Mouse (Mus musculus) mouse trophoblast stem cell (cell line): ENCODE measurements at regions not wholly inside any gene's neighbourhood (a gene's known extent, or its start where the extent isn't known, plus 50 kb on each side); places are given as distances from the start of the nearest gene placed in this dataset.

Experiments
- in situ Hi-C, 2 experiments: fragments of 300-500 bp; cut with MseI, MboI; formaldehyde crosslinking; loops; 2 replicates in 1 of 2; 3 replicates in 1 of 2; pipeline ENCODE4 v1.15.1; 2025

DNA sequence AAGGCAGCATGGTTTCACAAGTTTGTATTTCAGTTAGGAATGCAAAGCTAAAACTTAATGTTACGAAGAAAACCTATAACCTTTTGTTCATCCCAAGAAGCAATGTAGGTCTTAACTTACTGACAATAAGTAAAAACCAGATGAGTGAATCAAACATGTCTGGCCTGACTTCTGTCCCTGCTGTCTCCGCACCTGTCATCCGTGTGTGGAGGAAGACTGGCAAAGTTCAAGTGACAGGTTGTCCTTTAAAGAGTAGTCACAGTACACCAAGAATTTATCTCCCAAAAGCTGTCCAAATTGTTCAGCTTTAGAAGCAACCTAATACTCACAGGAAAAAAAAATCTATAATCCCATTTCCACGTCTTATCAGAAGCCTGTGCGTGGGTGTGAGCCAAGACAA is 146.3 kb upstream of the Gm10181 start:
- in situ Hi-C loops, result loop anchor here in 1 of 2 experiments (10.0 kb wide), 1 partner anchor 168 kb away; the partner anchor contains the start of gene Tbx20

DNA sequence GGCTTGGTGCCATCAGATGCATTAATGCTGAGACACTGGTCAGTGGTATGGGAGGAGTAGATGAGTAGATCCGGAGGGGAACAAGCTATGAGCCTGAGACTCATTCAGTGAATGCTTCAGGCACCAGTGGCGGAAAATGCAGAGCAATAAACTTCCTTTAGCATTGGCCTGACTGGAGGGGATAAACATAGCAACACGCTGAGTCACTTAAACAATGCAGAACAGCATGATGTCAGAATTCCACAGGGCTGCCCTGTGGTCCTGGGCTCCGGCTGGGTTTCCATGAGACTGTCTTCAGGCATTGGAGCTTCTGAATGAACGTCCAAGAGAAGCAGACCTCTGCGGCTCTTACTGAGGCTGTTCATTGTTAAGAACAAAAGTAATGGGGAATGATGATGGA is 145.4 kb upstream of the Gm10181 start:
- in situ Hi-C loops, result loop anchor here in 1 of 2 experiments (10.0 kb wide), 1 partner anchor 169 kb away; the partner anchor contains the start of gene Tbx20

- in situ Hi-C loops, result no loop called here
These were observed 136.7 kb upstream of the Gm10181 start for GRCm38 (mm10) chr9:24952516-24952915.

DNA sequence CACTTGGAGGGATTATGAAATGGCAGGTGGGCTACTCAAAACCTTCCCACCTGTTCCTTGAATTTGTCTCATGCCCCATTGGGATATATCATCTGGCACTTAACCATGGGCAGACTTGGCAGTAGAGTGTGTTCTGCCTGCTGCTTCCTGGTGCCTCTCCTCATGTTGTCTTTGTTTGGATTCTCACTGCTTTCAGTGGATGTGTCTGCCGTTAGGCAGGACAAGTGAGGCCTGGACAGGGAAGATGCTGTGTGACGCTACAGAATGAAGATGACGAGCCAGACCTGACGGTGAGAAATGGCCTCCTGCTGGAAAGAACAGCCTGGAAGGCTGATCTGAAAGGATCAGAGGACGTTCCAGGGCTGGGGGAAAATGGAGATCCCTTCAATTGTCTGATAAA is 133.6 kb upstream of the Gm10181 start:
- in situ Hi-C loops, result no loop called here

GRCm38 (mm10) chr9:24956566-24956965 is 132.7 kb upstream of the Gm10181 start:
- in situ Hi-C loops, result no loop called here

GRCm38 (mm10) chr9:24963290-24963689 is 125.9 kb upstream of the Gm10181 start:
- in situ Hi-C loops, result no loop called here

DNA sequence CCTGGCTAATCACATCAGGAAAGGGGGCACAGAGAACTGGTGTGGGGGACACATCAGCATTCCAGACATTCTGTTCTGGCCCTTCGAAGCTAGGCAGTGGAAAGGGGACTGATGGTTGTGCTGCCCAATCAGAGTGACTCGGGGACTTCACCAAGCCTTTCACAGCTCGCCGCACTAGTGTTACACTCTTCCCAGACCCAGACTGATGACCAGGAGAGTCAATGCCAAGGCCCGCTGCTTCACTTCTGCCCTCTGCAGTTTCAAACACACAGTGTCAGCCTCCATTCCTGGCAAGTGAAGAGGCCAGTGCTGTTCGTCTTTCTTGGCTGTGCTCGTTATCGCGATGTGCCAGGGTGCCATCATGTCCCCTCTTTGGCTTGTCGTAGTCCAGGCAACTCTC is 121.7 kb upstream of the Gm10181 start:
- in situ Hi-C loops, result no loop called here

DNA sequence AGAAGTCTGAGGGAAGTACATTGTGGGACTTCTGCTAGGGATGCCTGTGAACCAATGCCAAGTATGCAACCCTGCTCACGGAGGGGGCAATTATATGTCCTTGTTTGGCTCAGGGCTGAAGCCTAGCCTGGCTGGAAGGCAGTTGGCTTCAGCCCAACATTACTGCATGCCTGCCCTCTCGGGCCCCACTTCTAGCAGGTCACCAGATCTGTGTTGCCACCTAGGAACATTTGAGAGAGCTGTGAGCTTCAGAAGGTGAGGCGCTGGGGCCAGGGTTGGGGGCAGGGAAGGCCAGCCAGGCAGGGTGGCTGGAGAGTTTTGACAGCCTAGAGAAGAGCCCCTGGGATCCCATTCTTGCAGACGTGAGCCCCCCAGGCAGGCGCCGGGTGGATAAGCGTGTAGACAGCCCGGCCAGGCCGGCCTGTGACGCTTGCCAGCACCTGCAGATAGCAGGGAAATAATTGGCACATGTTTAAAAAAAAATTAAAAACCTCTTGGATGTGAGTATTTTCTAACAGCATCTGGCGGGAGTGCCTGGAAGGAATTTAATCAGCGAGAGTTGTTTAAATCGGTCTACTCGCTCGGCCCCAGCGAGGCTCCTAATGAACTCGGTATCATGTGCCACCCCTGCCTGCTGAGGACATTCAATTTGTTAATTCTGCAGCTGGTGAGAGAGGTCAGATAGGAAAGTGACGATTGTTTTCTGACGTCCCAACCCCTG is 115.0 kb upstream of the Gm10181 start:
- in situ Hi-C loops, result no loop called here

GRCm38 (mm10) chr9:24982796-24983195 is 106.4 kb upstream of the Gm10181 start:
- in situ Hi-C loops, result no loop called here

GRCm38 (mm10) chr9:24994491-24994890 is 94.7 kb upstream of the Gm10181 start:
- in situ Hi-C loops, result no loop called here

DNA sequence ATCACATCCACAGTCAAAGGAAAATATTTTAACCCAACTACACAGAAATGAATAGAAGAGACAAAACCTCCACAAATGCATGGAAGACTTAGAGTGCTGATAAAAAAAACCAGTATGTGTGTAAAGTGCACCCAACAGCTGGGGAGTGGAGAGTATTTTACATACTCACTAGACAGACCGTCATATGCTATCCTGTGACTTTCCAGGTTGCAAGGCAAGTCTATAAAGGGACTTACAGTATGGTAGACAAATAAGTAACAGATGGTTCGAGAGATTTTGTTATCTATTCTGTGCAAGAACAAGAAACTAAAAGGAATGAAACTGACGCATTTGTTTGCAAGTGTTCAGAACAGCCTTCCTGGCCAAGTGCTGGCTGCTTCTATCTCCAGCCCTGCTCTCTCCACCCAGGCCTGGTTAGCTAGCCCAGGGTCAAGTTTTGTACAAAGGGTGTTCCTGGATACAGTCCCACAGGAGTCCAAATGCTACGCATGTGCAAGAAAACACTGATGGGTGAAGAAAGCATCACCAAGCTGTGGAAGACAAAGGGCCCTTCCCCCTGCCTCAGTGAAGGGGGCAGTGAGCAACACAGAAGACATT is 68.0 kb upstream of the Gm10181 start:
- in situ Hi-C loops, result loop anchor here in 1 of 2 experiments (10.0 kb wide), 1 partner anchor 256 kb away; no protein-coding TSS in a partner anchor

DNA sequence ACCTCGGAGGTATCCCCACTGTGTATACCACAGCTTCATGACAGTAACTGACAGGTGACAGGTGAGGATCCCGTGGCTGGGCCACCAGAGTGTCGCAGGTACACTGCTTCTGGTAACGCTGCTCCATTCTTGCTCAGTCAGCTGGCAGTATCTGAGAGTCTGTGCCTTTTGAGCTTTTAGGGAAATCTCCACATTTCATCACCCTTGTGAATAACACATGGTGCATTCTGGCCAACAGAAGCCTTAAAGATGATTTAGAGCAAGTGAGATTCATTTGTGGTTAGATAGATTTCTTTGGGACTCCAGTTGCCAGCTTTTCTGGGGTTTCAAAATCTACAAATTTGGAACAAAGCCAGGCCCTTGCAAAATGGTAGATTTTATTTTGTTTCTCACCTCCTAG is 66.8 kb upstream of the Gm10181 start:
- in situ Hi-C loops, result loop anchor here in 1 of 2 experiments (10.0 kb wide), 1 partner anchor 258 kb away; no protein-coding TSS in a partner anchor

GRCm38 (mm10) chr9:25024486-25024885 is 64.7 kb upstream of the Gm10181 start:
- in situ Hi-C loops, result loop anchor here in 1 of 2 experiments (10.0 kb wide), 1 partner anchor 260 kb away; no protein-coding TSS in a partner anchor

GRCm38 (mm10) chr9:25027581-25027980 is 61.6 kb upstream of the Gm10181 start:
- in situ Hi-C loops, result loop anchor here (10.0 to 25.0 kb wide), 2 partner anchors 263 to 490 kb away; no protein-coding TSS in a partner anchor

GRCm38 (mm10) chr9:25028305-25028704 is 60.9 kb upstream of the Gm10181 start:
- in situ Hi-C loops, result loop anchor here (10.0 to 25.0 kb wide), 2 partner anchors 264 to 491 kb away; no protein-coding TSS in a partner anchor

DNA sequence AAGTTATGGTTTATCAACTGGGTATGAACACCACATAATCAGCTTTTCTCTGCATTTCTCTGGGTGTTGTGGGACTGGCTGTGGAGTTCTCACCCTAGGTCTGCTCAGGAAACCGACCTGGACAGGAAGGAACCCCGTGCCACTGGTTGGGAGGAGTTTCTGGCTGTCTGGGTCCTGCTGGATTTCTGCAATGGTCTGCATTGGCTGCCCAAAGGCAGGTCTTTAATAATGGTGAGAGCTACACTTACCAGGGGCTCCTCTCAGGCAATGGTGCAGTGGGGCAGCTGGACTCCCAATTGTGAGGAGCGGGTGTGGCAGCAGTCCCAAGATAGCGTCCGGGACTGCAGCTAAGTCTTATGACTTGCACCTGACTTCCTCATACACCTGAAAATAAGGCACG is 57.8 kb upstream of the Gm10181 start:
- in situ Hi-C loops, result loop anchor here in 1 of 2 experiments (25.0 kb wide), 1 partner anchor 494 kb away; no protein-coding TSS in a partner anchor
